Mouse (Mus musculus) stomach, postnatal 0 days (tissue): ENCODE measurements around the gene Irf6.

Experiments
- CTCF ChIP-seq: IDR thresholded peaks from 2 replicates; pipeline ENCODE4 v1.5.1; 2016; ENCODE audit warnings: antibody characterized with exemption, low read depth, mild to moderate bottlenecking, moderate library complexity
- EP300 ChIP-seq: optimal IDR thresholded peaks from 2 replicates; pipeline ENCODE3; 2016; ENCODE audit warnings: antibody characterized with exemption

DNA sequence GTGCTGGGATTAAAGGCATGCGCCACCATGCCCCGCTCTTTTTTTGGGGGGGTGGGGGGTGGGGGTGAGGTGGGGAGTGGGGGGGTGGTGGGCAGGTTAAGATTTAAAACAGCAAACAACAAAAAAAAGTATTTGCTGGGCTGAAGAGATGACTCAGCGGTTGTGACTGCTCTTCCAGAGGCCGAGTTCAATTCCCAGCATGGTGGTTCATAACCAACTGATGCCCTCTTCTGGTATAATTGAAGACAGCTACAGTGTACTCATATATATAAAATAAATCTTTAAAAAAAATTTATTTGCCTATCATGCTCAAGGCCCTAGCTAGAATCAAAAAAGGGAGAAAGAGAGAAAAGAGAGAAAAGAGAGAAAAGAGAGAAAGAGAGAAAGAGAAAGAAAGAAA lies 27.1 kb upstream of the Irf6 start:
- TF ChIP-seq CTCF (peak; percentile 47), EP300 (no peak)
